Mouse (Mus musculus): ENCODE results near the gene Olfr311.
"Not testable (repeated sequence)": the region's sequence is repeated elsewhere in the genome, so short reads cannot be mapped to it uniquely, and the experiment has no call there.

Olfr311 gene

GRCm38 (mm10) chr11:58838951-58839350 lies at the start of gene Olfr311:
Gene Olfr311, plus strand, starts transcription at chr11:58839251.
- DNase-seq: not testable (repeated sequence)

- DNase-seq: no peak
Observed at GRCm38 (mm10) chr11:58789532-58789931, 49.5 kb upstream of the Olfr311 start.

DNA sequence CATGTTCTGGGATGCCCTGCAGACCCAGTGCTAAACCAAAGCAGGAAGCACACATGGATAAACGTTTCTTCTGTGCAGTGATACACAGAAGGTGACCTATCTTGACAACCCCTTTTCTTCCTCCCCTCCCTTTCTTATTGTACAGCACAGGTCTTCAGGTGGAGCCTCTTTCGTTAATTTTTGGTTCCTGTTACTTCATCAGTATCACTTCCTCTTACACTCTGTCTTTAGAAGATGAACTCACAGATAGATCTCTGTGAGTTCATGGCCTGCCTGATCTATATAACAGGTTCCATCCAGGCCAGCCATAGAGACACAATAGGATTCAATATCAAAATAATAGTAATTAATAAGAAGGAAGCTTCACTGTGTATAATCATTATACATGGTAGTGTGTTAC lies 49.0 kb upstream of the Olfr311 start:
- no peak for DNase-seq

DNA sequence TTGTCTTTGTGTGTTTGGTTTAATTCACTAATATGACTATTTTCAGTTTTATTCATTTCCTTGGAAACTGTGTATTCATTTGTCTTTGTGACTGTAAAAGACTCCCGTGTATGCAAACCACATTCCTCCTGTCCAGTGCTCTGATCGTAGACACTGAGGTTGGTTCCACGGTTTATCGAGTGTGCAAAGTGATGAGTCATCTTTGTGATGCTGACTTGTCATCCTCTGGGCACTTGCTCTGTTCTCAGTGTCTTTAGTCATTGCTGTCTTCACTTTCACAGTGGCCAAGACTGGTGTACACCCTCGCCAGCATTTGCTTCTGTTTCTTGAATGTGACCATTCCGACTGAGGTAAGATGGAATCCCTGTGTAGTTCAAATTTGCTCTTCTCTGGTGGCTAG lies 48.4 kb upstream of the Olfr311 start:
- no peak for DNase-seq

DNA sequence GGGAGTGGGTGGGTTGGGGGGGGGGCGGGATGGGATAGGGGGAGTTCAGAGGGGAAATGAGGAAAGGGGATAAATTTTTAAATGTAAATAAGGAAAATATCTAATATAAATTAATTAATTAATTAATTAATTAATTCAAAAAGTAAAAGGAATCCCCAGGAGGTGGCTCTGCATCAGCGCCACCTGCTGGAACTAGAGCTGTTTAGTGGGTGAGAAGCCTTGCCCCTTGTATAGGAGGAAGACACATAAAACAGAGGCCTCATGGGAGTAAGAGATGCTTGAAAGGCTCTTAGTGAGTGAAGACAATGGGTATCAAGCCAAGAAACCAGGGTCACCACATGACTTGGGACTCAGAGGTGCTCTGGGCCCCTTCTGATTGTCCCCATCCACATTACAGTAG lies 43.2 kb upstream of the Olfr311 start:
- no peak for DNase-seq

- DNase-seq: no peak
Observed at GRCm38 (mm10) chr11:58796850-58797249, 42.2 kb upstream of the Olfr311 start.

DNA sequence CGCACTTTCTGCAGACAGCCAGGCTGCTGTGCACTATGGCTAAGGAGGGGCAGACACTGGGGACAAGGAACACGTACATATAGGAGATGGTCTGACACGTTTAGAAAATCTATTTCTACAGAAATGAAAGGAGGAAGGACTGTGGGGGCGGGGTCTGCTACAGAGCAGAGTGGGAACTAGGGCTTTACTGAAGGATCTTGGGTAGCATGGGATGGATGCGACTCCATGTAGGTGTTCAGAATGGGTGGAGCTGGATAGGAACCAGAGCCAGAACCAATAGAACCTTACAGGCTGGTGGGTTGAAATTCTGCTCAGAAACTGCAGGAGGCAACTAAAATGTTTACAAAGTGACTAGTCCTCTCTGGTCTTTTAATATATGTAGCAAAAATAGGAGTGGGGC lies 39.3 kb upstream of the Olfr311 start:
- no peak for DNase-seq

DNA sequence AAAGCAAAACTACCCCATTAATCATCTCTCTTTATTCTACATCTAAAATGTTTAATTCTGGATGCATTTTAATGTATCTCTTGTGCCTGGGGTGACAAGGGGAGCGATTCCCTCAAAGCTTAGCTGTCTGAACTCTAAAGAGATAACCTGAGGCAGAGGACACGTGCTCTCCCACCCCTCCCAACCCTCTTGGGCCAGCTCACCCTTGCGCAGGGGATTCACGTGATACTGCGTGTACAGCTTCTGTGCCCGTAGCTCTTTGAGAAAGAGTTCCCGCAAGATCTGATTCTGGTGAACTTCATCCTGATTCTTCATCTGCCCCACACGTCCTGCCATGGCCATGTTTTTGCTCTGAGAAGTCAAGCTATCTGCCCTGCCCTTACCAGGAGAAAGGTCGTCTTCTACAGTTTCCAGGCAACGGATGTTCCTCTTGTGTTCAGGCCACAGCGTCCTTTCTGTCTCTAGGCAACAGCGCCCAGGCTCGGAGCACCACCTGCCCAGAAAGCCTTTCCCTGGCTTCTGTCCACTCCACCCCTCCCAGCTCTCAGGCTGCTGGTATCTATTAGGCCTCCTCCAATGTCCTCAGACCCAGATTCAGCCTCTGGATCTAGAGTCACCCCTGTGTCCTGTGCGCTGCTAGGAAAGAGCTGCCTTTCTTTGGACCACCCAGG lies 37.4 kb upstream of the Olfr311 start, which contains the start of gene Fam183b:
Fam183b (minus strand) TSS at position 403 of the 671 bp plus-strand sequence.
- peak; percentile 22 to 37 for DNase-seq

DNA sequence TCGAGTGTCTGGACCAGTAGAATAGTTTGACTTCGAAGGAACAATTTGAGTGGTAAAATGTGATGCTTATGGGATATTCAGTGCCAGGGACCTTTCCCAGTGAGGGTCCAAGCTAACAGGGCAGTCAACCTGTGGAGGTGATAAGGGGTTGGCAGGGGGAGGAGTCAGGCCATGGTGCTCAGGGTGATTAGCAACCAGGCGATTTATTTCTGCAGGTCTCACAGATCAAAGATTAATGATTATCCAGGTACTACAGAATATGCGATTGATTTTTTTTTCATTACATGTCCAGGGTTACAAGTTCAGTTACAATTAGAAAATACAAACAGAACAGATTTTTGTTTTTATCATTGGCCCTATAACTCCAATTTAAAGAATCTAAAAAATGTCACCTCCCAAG lies 35.2 kb upstream of the Olfr311 start:
- no peak for DNase-seq

- DNase-seq: no peak
Observed at GRCm38 (mm10) chr11:58804393-58804792, 34.7 kb upstream of the Olfr311 start.

GRCm38 (mm10) chr11:58812001-58812400 lies 27.1 kb upstream of the Olfr311 start:
- DNase-seq: no peak

- DNase-seq: not testable (repeated sequence)
Observed at GRCm38 (mm10) chr11:58814700-58815099, 24.4 kb upstream of the Olfr311 start, which contains the start of gene Olfr313. Gene Olfr313, plus strand, starts transcription at chr11:58815000.

- no peak for DNase-seq
Observed at GRCm38 (mm10) chr11:58815676-58816075, 23.4 kb upstream of the Olfr311 start.

GRCm38 (mm10) chr11:58828937-58829336 lies 10.1 kb upstream of the Olfr311 start, which contains the start of gene Olfr312:
Gene Olfr312, plus strand, starts transcription at chr11:58829237.
- not testable (repeated sequence) for DNase-seq

DNA sequence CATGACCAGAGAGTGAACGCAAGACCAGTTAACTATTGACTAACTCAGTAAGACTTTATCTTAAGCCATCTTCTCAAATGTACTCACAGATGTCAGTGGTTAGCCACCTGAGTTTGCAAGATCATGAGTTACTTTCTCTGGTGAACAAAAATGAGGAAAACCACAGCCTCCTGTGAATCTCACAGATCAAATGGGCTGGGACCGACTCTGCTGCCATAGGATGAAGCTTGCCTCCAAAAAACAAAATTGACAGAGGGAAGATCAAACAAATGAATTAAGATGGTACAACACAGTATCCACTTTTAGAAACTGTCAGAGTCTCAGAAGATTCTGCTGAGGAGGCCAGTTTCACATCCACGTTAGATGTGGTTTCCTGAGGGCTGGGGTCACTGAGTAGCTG lies 9.3 kb upstream of the Olfr311 start:
- no peak for DNase-seq

- DNase-seq: not testable (repeated sequence)
Observed at GRCm38 (mm10) chr11:58832541-58832940, 6.5 kb upstream of the Olfr311 start.

DNA sequence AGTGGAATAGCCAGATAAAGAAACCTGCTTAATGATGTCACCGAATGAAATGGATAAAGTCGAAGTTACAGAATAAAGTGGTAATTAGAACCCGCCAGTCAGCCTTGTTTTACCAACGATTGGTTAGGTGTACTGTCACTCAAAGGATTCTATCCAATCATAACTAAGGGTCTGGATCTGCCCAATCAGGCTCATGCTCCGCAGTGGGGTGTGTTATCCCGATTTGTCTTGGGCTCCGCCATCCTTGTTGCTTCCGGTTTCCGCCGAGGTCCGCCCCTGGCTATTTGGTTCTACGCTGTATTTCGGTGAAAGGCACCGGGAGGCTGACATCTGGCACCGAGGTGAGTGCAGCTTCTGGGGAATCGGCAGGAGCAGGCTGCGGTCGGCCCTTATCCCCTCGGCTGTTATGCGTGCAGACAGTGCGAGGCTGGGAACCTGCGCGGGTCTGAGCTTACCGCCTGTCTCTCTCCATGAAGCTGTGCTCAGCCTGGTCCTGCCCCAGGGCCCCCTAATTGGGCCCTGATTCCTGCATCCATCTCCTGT lies 7.9 kb downstream of the Olfr311 start, which contains the start of gene Gm12258:
Gm12258 (plus strand) TSS at position 240 of the 543 bp plus-strand sequence.
- peak; percentile 84 to 86 for DNase-seq

DNA sequence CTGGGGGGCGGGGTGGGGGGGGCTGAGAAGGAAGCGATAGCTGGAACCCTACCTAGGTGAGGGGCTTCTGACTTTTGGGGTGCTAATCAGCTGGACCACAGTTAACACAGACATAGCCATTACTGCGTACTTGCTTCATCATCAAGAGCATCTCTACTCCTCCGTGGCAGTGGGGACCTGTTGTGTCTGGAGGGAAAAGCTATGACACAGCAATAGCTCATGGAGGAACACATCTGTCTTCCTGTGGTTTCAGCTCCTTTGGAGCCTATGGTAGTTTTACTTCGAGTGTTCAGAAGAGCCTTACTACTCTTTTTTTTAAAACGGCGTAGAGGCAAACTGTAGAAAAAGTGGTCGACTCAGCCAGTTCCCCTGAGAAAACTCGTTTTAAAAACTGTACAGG lies 8.6 kb downstream of the Olfr311 start:
- DNase-seq: no peak

DNA sequence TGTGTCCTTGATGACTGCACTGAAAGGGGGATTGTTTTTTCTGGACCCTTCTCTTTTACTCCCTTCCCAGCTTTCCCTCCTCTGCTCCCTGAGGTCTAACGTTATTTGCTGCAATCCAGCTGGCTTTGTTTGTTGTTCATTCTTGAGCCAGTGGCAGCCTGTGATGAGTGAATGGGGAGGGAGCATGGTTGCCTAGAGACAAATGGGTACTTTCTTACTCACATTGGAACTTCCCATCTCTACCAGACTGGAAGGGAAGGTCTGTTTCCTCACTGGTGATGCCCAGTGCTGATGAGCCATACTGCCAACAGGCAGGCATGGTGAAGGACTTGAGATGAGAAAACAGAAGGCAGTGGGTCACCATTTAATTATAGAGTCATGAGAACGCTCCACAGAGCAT lies 10.7 kb downstream of the Olfr311 start:
- no peak for DNase-seq

DNA sequence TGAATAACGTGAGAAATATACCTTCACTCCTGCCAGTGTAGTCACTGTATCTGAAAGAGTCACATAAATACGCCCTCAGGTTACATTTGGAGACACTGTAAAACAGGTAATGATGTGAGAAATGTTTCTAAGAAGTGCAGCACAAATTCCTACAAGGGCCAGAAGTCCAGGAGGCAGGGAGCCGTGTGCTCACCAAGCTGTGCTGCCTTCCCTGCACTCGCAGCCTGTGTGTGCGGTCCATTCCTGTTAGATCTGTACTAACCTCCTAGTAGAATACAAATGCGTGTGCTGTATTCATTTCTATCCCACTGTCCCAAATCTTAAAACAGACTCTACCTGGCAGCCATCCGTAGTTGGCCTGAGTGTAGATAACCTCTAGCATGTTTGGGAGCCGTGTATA lies 21.7 kb downstream of the Olfr311 start:
- DNase-seq: no peak

DNA sequence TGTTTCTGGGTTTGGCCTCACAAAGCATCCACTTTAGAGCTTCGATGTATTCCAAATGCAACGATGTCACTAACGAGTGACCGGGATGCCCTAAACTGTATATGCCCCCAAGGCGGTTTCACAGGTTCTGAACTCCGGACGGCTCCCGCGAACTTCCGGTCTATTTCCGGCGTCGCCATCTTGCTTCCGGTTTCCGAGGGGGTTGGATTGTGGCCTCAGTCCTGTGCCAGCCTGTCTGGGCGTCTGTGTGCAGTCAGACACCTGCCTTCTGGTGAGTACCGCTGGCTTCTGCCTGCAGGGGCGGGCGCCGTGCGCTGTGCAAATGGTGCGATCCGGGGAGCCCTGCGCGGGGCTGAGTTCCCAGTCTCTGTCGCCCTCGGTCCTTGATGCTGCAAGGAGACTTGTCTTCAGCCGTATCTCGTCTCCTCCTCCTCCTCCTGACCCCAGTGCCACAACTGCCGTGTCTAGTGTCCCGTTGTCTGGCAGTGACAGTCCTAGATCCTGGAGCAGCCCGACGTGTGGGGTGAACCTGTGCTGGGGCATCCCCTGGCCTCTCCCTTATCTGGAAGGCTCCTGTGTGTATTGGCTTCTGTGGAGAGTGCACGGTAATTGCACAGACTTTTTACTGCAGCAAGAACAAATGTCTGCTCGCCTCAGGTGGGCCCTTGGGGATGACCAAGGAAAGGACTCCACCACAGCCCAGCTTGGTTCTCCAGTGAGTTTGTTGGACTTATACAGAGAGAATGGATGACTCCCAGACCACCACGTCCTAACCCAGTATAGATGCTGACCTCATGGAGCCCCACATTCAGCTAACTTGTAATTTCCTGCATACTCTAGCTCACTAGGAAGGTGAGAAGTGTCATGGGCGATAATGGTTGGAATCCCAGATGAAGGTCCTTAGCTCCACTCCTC lies 28.2 kb downstream of the Olfr311 start, which contains the start of gene 2810021J22Rik:
2810021J22Rik (plus strand) TSS at position 178 of the 915 bp plus-strand sequence.
- peak; percentile 82 for DNase-seq

- no peak for DNase-seq
Observed at GRCm38 (mm10) chr11:58867954-58868330, 28.9 kb downstream of the Olfr311 start.

- DNase-seq: no peak
Observed at GRCm38 (mm10) chr11:58870961-58871360, 31.9 kb downstream of the Olfr311 start.
